Mouse (Mus musculus) heart, postnatal 0 days (tissue): ENCODE measurements around the gene Ap5b1.

Source experiments
- CTCF ChIP-seq: IDR thresholded peaks from 2 replicates; pipeline ENCODE4 v1.5.1; 2016; ENCODE audit warnings: antibody characterized with exemption, control low read depth, low read depth
- EP300 ChIP-seq: IDR thresholded peaks from 2 replicates; pipeline ENCODE4 v1.6.1; 2016; ENCODE audit warnings: antibody characterized with exemption, low read depth

DNA sequence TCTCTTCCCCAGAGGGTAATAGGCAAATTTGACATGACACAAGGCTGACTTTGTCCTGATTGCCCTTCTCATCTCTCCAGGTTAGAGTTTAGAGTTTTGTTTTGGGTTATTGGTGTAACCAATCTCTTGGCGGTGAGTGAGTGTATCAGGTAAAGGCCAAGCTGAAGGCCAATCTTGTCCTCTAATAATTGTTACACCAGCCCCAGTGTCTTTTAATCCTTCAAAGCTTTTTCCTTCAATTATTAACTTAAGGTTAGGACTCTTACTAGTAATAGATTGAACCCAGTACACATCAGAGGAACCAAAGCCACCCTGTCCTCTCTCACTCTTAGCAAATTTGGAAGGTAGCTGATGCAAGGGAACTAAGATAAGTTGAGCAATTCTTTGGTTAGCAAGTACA lies 7.5 kb downstream of the Ap5b1 start:
- TF ChIP-seq CTCF = no peak
- no peak for TF ChIP-seq EP300
